Mouse (Mus musculus): ENCODE results near the gene Copg1. TPM values are rescaled to one million over a fixed set of nuclear protein-coding genes. Genes with fewer than 3 reads are reported as not detected.

Gene Copg1
- polyA plus RNA-seq, 1 experiment from 2014 or later: 190 TPM

GRCm38 (mm10) chr6:87873963-87874362 is 13.7 kb upstream of the Copg1 start:
- Histone ChIP-seq H3K27me3 (ENCODE audit: insufficient read depth, low read length) (no peaks in the 10 kb centered on the region), H3K4me1 (ENCODE audit: insufficient read depth, low read length) (no peaks in the 10 kb centered on the region), H3K36me3 (ENCODE audit: insufficient read depth, low read length) (no peaks in the 10 kb centered on the region), H3K4me2 (replicated peaks; ENCODE audit: low read depth, low read length) (no peak overlapping the region), H3K27ac (ENCODE audit: low read length) (no peak overlapping the region), H3K9me3 (ENCODE audit: low read length) (no peaks in the 10 kb centered on the region), H3K4me3 (ENCODE audit: low read length) (no peak overlapping the region), H3K9ac (replicated peaks; ENCODE audit: low read length) (no peak overlapping the region)
- 80% methylated on average over 2 of the region's 2 CpGs for WGBS
- ATAC-seq (ENCODE audit: low FRiP score, low TSS enrichment): no peak

- no peaks in the 10 kb centered on the region for H3K9me3 ChIP-seq (ENCODE audit: low read length)
- no peaks in the 10 kb centered on the region for H3K27me3 ChIP-seq (ENCODE audit: insufficient read depth, low read length)
- no peaks in the 10 kb centered on the region for H3K4me1 ChIP-seq (ENCODE audit: insufficient read depth, low read length)
- 75% methylated on average over 1 of the region's 1 CpGs for WGBS
- ATAC-seq (ENCODE audit: low FRiP score, low TSS enrichment): no peak
- H3K36me3 ChIP-seq (ENCODE audit: insufficient read depth, low read length): no peaks in the 10 kb centered on the region
- H3K4me3 ChIP-seq (ENCODE audit: low read length): no peak overlapping the region
- H3K4me2 ChIP-seq (replicated peaks; ENCODE audit: low read depth, low read length): no peak overlapping the region
- H3K27ac ChIP-seq (ENCODE audit: low read length): no peak overlapping the region
- no peak overlapping the region for H3K9ac ChIP-seq (replicated peaks; ENCODE audit: low read length)
These were observed 12.5 kb upstream of the Copg1 start for GRCm38 (mm10) chr6:87875083-87875482.

GRCm38 (mm10) chr6:87875562-87875961 is 12.1 kb upstream of the Copg1 start:
- Histone ChIP-seq H3K9ac (replicated peaks; ENCODE audit: low read length) (no peak overlapping the region), H3K4me1 (ENCODE audit: insufficient read depth, low read length) (no peaks in the 10 kb centered on the region), H3K36me3 (ENCODE audit: insufficient read depth, low read length) (no peaks in the 10 kb centered on the region), H3K4me2 (replicated peaks; ENCODE audit: low read depth, low read length) (no peak overlapping the region), H3K9me3 (ENCODE audit: low read length) (no peaks in the 10 kb centered on the region), H3K27ac (ENCODE audit: low read length) (no peak overlapping the region), H3K4me3 (ENCODE audit: low read length) (no peak overlapping the region), H3K27me3 (ENCODE audit: insufficient read depth, low read length) (no peaks in the 10 kb centered on the region)
- no peak for ATAC-seq (ENCODE audit: low FRiP score, low TSS enrichment)
- 77% methylated on average over 7 of the region's 7 CpGs for WGBS

- no peak overlapping the region for H3K9ac ChIP-seq (replicated peaks; ENCODE audit: low read length)
- WGBS: 65% methylated on average over 13 of the region's 13 CpGs
- H3K4me2 ChIP-seq (replicated peaks; ENCODE audit: low read depth, low read length): no peak overlapping the region
- H3K27ac ChIP-seq (ENCODE audit: low read length): no peak overlapping the region
- ATAC-seq (ENCODE audit: low FRiP score, low TSS enrichment): peak; percentile 42; the same call in 1 of the 2 replicates
- no peaks in the 10 kb centered on the region for H3K36me3 ChIP-seq (ENCODE audit: insufficient read depth, low read length)
- H3K4me1 ChIP-seq (ENCODE audit: insufficient read depth, low read length): no peaks in the 10 kb centered on the region
- H3K27me3 ChIP-seq (ENCODE audit: insufficient read depth, low read length): no peaks in the 10 kb centered on the region
- no peaks in the 10 kb centered on the region for H3K9me3 ChIP-seq (ENCODE audit: low read length)
- no peak overlapping the region for H3K4me3 ChIP-seq (ENCODE audit: low read length)
These were observed 11.5 kb upstream of the Copg1 start for GRCm38 (mm10) chr6:87876068-87876643.

GRCm38 (mm10) chr6:87879010-87879409 is 8.6 kb upstream of the Copg1 start:
- ATAC-seq (ENCODE audit: low FRiP score, low TSS enrichment): no peak
- H3K4me1 ChIP-seq (ENCODE audit: insufficient read depth, low read length): no peaks in the 10 kb centered on the region
- WGBS: 28% methylated on average over 4 of the region's 4 CpGs
- no peaks in the 10 kb centered on the region for H3K27me3 ChIP-seq (ENCODE audit: insufficient read depth, low read length)
- no peak overlapping the region for H3K27ac ChIP-seq (ENCODE audit: low read length)
- H3K9ac ChIP-seq (replicated peaks; ENCODE audit: low read length): no peak overlapping the region
- H3K36me3 ChIP-seq (ENCODE audit: insufficient read depth, low read length): no peaks in the 10 kb centered on the region
- H3K9me3 ChIP-seq (ENCODE audit: low read length): no peaks in the 10 kb centered on the region
- H3K4me3 ChIP-seq (ENCODE audit: low read length): no peak overlapping the region
- no peak overlapping the region for H3K4me2 ChIP-seq (replicated peaks; ENCODE audit: low read depth, low read length)

- H3K4me3 ChIP-seq (ENCODE audit: low read length): no peak overlapping the region
- H3K27me3 ChIP-seq (ENCODE audit: insufficient read depth, low read length): no peaks in the 10 kb centered on the region
- H3K9me3 ChIP-seq (ENCODE audit: low read length): no peaks in the 10 kb centered on the region
- WGBS: 79% methylated on average over 3 of the region's 3 CpGs
- no peaks in the 10 kb centered on the region for H3K36me3 ChIP-seq (ENCODE audit: insufficient read depth, low read length)
- no peaks in the 10 kb centered on the region for H3K4me1 ChIP-seq (ENCODE audit: insufficient read depth, low read length)
- H3K4me2 ChIP-seq (replicated peaks; ENCODE audit: low read depth, low read length): no peak overlapping the region
- no peak overlapping the region for H3K27ac ChIP-seq (ENCODE audit: low read length)
- H3K9ac ChIP-seq (replicated peaks; ENCODE audit: low read length): no peak overlapping the region
- no peak for ATAC-seq (ENCODE audit: low FRiP score, low TSS enrichment)
These were observed 8.0 kb upstream of the Copg1 start for GRCm38 (mm10) chr6:87879628-87880027.

GRCm38 (mm10) chr6:87882221-87882620 is 5.4 kb upstream of the Copg1 start:
- H3K9ac ChIP-seq (replicated peaks; ENCODE audit: low read length): no peak overlapping the region
- H3K27ac ChIP-seq (ENCODE audit: low read length): no peak overlapping the region
- no peaks in the 10 kb centered on the region for H3K27me3 ChIP-seq (ENCODE audit: insufficient read depth, low read length)
- H3K4me2 ChIP-seq (replicated peaks; ENCODE audit: low read depth, low read length): no peak overlapping the region
- H3K9me3 ChIP-seq (ENCODE audit: low read length): no peaks in the 10 kb centered on the region
- H3K36me3 ChIP-seq (ENCODE audit: insufficient read depth, low read length): no peaks in the 10 kb centered on the region
- no peaks in the 10 kb centered on the region for H3K4me1 ChIP-seq (ENCODE audit: insufficient read depth, low read length)
- no peak overlapping the region for H3K4me3 ChIP-seq (ENCODE audit: low read length)
- ATAC-seq (ENCODE audit: low FRiP score, low TSS enrichment): no peak
- 76% methylated on average over 3 of the region's 3 CpGs for whole genome bisulfite sequencing

- Histone ChIP-seq H3K27ac (ENCODE audit: low read length) (no peak overlapping the region), H3K4me3 (ENCODE audit: low read length) (no peak overlapping the region), H3K9ac (replicated peaks; ENCODE audit: low read length) (no peak overlapping the region), H3K9me3 (ENCODE audit: low read length) (no peaks in the 10 kb centered on the region), H3K4me2 (replicated peaks; ENCODE audit: low read depth, low read length) (no peak overlapping the region), H3K27me3 (ENCODE audit: insufficient read depth, low read length) (no peaks in the 10 kb centered on the region), H3K36me3 (ENCODE audit: insufficient read depth, low read length) (no peaks in the 10 kb centered on the region), H3K4me1 (ENCODE audit: insufficient read depth, low read length) (no peaks in the 10 kb centered on the region)
- no peak for ATAC-seq (ENCODE audit: low FRiP score, low TSS enrichment)
- WGBS: 65% methylated on average over 4 of the region's 4 CpGs
These were observed 4.8 kb upstream of the Copg1 start for GRCm38 (mm10) chr6:87882816-87883215.

- Histone ChIP-seq H3K9me3 (ENCODE audit: low read length) (no peaks in the 10 kb centered on the region), H3K4me3 (ENCODE audit: low read length) (no peak overlapping the region), H3K4me2 (replicated peaks; ENCODE audit: low read depth, low read length) (no peak overlapping the region), H3K9ac (replicated peaks; ENCODE audit: low read length) (no peak overlapping the region), H3K36me3 (ENCODE audit: insufficient read depth, low read length) (peaks cover 24% of the 10 kb centered on the region), H3K27me3 (ENCODE audit: insufficient read depth, low read length) (no peaks in the 10 kb centered on the region), H3K4me1 (ENCODE audit: insufficient read depth, low read length) (peaks cover 9% of the 10 kb centered on the region; the same call in 1 of the 2 replicates), H3K27ac (ENCODE audit: low read length) (no peak overlapping the region)
- 86% methylated on average over 1 of the region's 1 CpGs for WGBS
- ATAC-seq (ENCODE audit: low FRiP score, low TSS enrichment): no peak
These were observed 893 bp upstream of the Copg1 start for GRCm38 (mm10) chr6:87886721-87887120.

- H3K4me1 ChIP-seq (ENCODE audit: insufficient read depth, low read length): peaks cover 1% of the 10 kb centered on the region; the same call in 1 of the 2 replicates
- ATAC-seq (ENCODE audit: low FRiP score, low TSS enrichment): no peak
- peaks cover 92% of the 10 kb centered on the region for H3K36me3 ChIP-seq (ENCODE audit: insufficient read depth, low read length)
- no peak overlapping the region for H3K27ac ChIP-seq (ENCODE audit: low read length)
- 88% methylated on average over 7 of the region's 7 CpGs for WGBS
- H3K27me3 ChIP-seq (ENCODE audit: insufficient read depth, low read length): no peaks in the 10 kb centered on the region
- no peak overlapping the region for H3K9ac ChIP-seq (replicated peaks; ENCODE audit: low read length)
- no peak overlapping the region for H3K4me3 ChIP-seq (ENCODE audit: low read length)
- no peaks in the 10 kb centered on the region for H3K9me3 ChIP-seq (ENCODE audit: low read length)
- H3K4me2 ChIP-seq (replicated peaks; ENCODE audit: low read depth, low read length): no peak overlapping the region
These were observed 6.3 kb downstream of the Copg1 start for GRCm38 (mm10) chr6:87893931-87894330.
